Mouse (Mus musculus) embryo, embryonic 11.5 days (tissue): ENCODE data around the gene Dlg5.

Experiments
- DNase-seq: peaks from one replicate; pipeline ENCODE4 v3.0.0-alpha.2; 2012; ENCODE audit warnings: low read depth, low spot score

Dlg5 gene

DNA sequence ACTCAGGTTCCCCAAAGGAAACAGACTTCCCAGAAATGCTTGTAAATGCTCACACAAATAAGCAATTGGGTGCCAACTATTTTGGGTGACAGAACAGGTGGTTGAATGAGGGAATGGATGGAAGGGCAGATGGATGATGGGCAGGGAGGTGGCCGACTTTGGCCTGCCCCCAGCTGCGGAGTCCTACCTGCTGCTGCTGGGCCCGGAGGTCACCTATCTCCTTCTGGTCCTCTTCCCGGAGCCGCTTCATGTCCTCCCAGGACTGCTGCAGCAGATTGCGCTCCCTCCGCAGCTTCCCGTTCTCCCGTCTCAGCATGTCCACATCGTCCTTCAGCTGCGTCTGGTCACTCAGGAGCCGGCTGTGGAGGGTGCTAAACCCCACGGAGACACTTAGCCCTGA, 55.6 kb downstream of the Dlg5 start:
- no peak for DNase-seq

DNA sequence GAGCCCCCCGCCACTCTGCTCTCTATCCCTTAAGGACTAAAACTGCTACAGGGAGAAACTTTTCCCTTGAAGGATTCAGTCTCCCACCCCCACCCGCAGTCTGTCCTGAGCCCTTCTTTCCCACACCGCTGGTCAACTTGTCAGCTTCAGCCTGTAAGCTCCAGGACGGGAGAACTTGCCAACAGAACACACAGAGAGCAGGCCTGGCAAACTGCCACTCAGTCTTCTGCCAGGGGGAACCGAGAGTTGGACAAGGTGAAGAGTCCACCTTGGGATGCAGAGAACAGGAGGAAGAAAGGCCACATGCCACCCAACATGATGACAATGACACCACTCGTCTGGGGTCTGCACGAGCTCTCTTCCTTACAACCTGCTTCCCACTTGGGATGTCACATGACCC, 56.1 kb downstream of the Dlg5 start:
- no peak for DNase-seq

DNA sequence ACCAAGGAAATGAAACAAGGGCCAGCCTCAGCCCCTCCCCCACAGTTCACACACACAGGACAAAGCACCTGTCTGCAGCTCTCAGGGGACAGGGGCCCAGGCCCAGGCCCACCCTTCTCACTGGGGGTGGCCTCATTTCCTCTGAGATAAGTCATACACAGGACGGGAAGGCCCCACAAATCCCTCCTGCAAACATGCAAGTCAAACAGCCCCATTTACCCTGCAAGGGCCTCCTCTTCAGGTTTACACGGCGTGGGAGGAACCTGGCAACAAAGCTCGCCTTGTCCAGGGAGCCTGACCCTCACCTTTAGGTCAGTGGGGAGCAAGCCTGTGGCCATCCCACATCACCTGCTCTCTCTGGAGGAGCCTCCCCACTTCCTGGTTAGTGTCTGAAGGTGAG, 60.2 kb downstream of the Dlg5 start:
- no peak for DNase-seq

- DNase-seq = no peak
Observed at GRCm38 (mm10) chr14:24182955-24183354, 62.8 kb downstream of the Dlg5 start.

GRCm38 (mm10) chr14:24181811-24182506, 63.8 kb downstream of the Dlg5 start:
- peak; percentile 71 for DNase-seq

DNA sequence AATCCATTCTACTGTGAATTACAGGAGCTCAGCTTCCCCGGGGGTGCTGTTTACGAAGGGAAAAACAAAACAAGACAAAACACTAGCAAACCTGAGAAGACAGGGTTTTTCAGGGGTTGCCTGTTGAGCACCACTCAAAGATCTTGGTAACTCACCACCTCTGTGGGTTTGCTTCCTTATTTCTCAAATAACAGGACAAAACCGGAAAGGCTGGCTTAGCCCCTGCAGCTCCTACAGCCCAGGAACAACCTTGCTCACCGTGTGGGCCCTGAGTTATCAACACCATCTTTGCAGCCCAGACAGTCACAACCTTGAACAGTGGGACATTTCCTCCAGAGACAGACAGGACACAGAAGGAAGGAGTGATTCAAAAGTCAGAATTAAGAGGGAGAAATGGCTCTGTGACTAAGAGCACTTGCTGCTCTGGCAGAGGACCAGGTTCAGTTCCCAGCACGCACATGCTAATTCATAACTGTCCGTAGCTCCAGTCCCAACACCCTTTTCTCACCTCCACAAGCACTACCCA, 66.2 kb downstream of the Dlg5 start:
- DNase-seq = no peak

- DNase-seq = no peak
Observed at GRCm38 (mm10) chr14:24176609-24177008, 69.1 kb downstream of the Dlg5 start.

DNA sequence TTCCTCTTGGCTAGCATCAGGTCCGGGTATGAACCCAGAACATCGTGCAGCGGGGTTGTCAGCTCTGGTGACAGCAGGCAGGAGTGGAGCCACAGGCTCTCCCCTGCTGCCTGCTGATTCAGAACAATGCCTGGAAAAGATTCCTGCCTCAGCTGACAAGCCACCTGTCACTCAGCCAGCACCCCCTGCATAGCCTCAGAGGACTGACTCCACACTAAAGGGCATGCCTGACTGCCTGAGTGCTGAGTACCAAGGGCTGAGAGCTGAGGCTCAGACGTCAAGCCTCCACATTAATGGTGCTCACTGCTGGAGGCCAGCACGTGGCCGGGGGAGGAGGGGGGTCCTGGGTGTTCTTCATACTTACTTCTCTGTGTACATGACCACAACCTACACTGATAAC, 72.4 kb downstream of the Dlg5 start:
- DNase-seq = no peak

GRCm38 (mm10) chr14:24171639-24172311, 73.9 kb downstream of the Dlg5 start:
- no peak for DNase-seq

- no peak for DNase-seq
Observed at GRCm38 (mm10) chr14:24166046-24166445, 79.7 kb downstream of the Dlg5 start.

GRCm38 (mm10) chr14:24164721-24165367, 80.9 kb downstream of the Dlg5 start:
- DNase-seq = no peak

GRCm38 (mm10) chr14:24162856-24163255, 82.9 kb downstream of the Dlg5 start:
- no peak for DNase-seq

DNA sequence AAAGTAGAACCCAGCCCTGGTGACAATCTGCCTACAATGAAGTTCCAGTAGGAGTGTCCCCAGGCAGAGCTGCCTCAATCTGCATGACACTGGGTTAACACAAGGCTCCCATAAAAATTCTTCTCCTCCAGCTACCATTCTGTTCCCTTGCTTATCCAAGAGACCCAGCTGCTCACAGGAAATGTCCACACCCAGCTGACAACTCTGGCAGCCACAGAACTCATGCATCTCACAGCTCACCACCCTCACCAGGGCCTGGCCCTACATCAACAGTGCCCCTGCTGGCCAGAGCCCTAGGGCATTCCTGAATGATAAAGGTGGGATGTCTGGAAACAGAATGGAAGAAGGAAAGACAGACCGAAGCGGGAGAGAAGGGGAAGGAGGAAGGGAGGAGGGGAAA, 96.8 kb downstream of the Dlg5 start:
- DNase-seq = no peak

- no peak for DNase-seq
Observed at GRCm38 (mm10) chr14:24144821-24145220, 100.9 kb downstream of the Dlg5 start.

DNA sequence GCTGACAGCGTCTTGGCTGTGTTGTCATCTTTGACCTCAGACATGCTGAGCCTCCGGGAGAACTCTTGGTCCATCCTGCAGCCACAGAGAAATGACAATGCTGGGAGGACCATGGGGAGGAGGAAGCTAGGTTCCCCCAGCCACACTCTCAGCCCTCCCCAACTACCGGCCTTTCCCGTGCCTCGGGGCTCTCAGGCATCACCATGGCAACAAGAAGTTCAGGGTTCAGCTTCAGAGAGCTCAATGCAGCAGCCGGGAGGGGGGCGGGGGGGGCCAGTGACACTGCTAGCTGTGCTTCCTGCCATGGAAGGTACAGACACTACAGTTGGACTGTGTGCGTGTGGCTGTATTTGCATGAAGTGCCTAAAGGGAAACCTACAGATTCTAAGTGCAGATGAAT, 101.3 kb downstream of the Dlg5 start:
- no peak for DNase-seq

- no peak for DNase-seq
Observed at GRCm38 (mm10) chr14:24142926-24143430, 102.7 kb downstream of the Dlg5 start.

- DNase-seq = no peak
Observed at GRCm38 (mm10) chr14:24141727-24142126, 104.0 kb downstream of the Dlg5 start.

DNA sequence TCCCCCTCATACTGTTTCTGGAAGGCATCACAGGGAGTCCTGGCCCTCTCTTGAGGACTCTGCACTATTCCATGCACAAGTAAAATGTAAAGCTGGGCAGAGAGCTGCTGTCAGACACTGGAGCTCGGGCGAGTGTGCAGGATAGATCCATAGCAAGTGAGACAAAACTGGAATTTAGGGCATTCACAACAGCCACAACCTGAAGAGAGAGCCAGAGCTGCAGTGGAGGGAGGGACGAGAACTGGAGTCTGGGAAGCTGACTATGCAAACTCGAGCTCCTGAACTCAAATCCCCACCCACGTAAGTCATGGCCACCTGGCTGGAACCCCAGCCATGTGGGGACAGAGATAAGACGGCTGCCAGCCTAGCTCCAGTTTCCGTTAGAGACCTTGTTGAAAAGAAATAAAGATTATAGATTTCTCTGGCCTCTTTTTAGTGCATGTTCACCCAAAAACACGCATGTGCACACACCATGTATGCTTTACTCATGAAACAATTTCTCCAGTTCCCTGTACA, 105.4 kb downstream of the Dlg5 start:
- DNase-seq = no peak

GRCm38 (mm10) chr14:24136908-24137307, 108.8 kb downstream of the Dlg5 start:
- no peak for DNase-seq

DNA sequence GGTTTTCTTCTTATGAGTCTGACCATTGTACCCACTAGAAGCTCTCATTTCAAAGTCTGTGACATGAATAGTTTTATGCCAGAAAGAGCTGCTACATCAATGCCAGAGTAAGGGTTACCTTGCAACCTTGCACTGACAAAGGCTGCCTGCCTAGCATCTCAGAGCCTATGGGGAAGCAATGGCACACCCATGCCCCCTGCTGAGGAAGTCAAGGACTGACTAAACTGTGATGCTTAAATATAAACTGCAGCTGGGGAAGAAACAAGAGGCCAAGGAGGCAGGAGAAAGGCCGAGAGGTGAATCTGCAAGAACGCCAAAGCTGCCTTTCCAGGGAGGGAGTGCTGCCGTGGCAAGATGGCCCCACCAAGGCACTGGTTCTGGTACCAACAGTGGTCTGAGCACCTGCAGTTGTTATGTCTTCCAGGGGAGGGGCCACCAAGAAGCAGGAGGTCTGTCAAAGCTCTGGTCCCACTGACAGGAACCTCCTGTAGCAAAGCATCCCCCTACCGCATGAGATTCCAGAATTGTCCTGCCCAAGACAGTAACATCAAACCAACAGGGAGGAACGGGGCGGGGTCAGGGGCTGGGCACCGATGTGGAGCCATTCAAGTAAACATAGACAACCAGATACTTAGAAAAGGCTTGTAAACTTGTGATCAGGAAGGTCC, 111.0 kb downstream of the Dlg5 start:
- no peak for DNase-seq

GRCm38 (mm10) chr14:24133801-24134200, 111.9 kb downstream of the Dlg5 start:
- no peak for DNase-seq

DNA sequence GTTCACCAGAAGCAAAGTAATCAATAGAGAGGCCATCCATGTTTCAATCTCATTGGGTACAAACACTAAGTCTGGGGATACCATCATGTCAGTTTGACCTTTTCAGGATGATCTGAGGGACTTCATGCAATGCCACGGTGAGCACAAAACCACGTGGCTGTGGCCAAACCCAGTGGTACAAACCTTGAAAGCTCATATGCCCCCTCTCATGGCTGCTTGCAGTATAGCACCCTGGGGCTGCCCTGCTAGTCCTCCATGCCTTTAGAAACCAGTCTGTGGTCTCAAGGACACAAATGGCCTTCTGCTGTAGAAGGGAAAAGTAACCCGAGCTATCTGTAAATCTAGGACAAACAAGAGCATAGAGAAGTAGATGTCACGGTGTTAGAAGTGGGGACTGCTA, 113.6 kb downstream of the Dlg5 start:
- no peak for DNase-seq
